Mouse (Mus musculus) forebrain, embryonic 11.5 days (tissue): ENCODE measurements around the gene Hcn1. TPM values are rescaled to one million over a fixed set of nuclear protein-coding genes. Genes with fewer than 3 reads are reported as not detected.
A peak's percentile ranks its signal among the peaks of the same experiment; 100 is the strongest.

Source experiments
- ATAC-seq: fragments of 200-750 bp; cut with Nextera tagmentation; replicated peaks from 2 replicates; pipeline ENCODE4 v1.8.0; 2017; ENCODE audit warnings: moderate TSS enrichment; ENCODE audit not compliant: low FRiP score
- DNase-seq: peaks from one replicate; pipeline ENCODE4 v3.0.0-alpha.2; 2017; ENCODE audit warnings: low spot score
- H3K27ac ChIP-seq: fragments of 300-500 bp; sonication (generic); 2 replicates; pipeline ENCODE4 v1.5.1; 2014; ENCODE audit warnings: low read depth, low read length
- H3K27me3 ChIP-seq: fragments of 300-500 bp; sonication (generic); 2 replicates; pipeline ENCODE4 v1.6.1; 2014; ENCODE audit warnings: mild to moderate bottlenecking, low read length, mixed read lengths; ENCODE audit not compliant: control insufficient read depth, insufficient read depth
- H3K36me3 ChIP-seq: fragments of 300-500 bp; sonication (generic); 2 replicates; pipeline ENCODE4 v1.6.1; 2014; ENCODE audit warnings: mild to moderate bottlenecking, low read length, moderate library complexity, mixed read lengths; ENCODE audit not compliant: control insufficient read depth, insufficient read depth
- H3K4me1 ChIP-seq: fragments of 300-500 bp; sonication (generic); replicated peaks from 2 replicates; pipeline ENCODE4 v1.6.1; 2014; ENCODE audit warnings: low read length, mixed read lengths; ENCODE audit not compliant: control insufficient read depth, insufficient read depth
- H3K4me2 ChIP-seq: fragments of 300-500 bp; sonication (generic); 2 replicates; pipeline ENCODE4 v1.6.1; 2014; ENCODE audit warnings: low read depth, mild to moderate bottlenecking, low read length, moderate library complexity, mixed read lengths; ENCODE audit not compliant: severe bottlenecking
- H3K4me3 ChIP-seq: fragments of 300-500 bp; sonication (generic); 2 replicates; pipeline ENCODE4 v1.5.1; 2014; ENCODE audit warnings: low read depth, low read length
- H3K9ac ChIP-seq: fragments of 300-500 bp; sonication (generic); 2 replicates; pipeline ENCODE4 v1.6.1; 2014; ENCODE audit warnings: low read length
- H3K9me3 ChIP-seq: fragments of 300-500 bp; sonication (generic); 2 replicates; pipeline ENCODE4 v1.6.1; 2016; ENCODE audit warnings: low read length, mixed read lengths; ENCODE audit not compliant: control insufficient read depth
- WGBS: fragments of 180-500 bp; shearing (Covaris S2); extraction: QIAGEN DNeasy Blood & Tissue Kit; methylation state at CpG from one replicate; pipeline ENCODE4 v1.1.7; 2014; 5-methylcytosine and 5-hydroxymethylcytosine counted together
- polyA plus RNA-seq: library from polyadenylated mRNA; unstranded; fragments of >200 nt; fragmentation: Nextera tagmentation; extraction: Ambion mirVana; gene quantifications from 2 replicates; pipeline ENCODE4 v1.2.1, GENCODE M21; 2014

The Hcn1 gene
- polyA plus RNA-seq, 1 experiment from 2014 or later: 0.07 TPM

GRCm38 (mm10) chr13:117938761-117939160 is 336.6 kb downstream of the Hcn1 start:
- ATAC-seq (no peak), DNase-seq (no peak)
- Histone ChIP-seq H3K9me3 (no peaks in the 10 kb centered on the region), H3K9ac (no peak overlapping the region), H3K4me2 (no peak overlapping the region), H3K27me3 (no peaks in the 10 kb centered on the region), H3K4me3 (no peak overlapping the region), H3K36me3 (no peaks in the 10 kb centered on the region), H3K4me1 (no peaks in the 10 kb centered on the region), H3K27ac (no peak overlapping the region)
- 87% methylated on average over 1 of the region's 1 CpGs for WGBS

DNA sequence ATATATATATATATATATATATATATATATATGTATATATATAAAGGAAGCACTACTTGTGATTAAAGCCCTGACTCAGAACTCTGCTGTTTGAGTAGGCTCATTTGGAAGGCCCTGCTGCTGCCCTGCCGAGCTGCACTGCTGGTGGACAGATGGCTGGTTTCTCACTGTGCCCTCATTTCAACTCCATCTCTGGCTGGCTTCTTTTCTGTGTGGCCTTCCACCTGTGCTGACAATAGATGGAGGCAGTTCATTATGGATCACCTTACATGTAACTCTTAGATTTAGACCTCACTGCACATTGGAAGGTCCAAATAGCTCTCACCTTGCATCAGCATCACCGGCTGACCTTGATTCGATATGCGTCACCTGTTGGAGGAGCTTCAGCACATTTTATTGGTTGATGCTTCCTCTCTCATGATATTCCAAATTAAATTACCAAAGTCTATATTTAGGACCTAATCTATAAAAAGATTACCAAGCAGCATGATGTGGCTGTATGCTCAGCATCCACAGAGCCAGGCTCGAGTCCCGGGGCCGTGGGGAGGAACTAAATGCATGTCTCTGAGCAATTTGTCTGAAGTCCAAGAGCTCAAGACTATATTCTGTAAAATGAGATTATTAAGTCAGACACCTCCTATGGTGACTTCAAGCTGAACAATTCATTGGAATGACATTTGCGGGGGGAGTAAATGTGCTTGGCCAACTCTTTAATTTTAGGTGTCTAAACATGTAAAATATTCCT is 338.6 kb downstream of the Hcn1 start:
- H3K9me3 ChIP-seq: no peaks in the 10 kb centered on the region
- WGBS: 93% methylated on average over 8 of the region's 8 CpGs

GRCm38 (mm10) chr13:117946843-117947242 is 344.7 kb downstream of the Hcn1 start:
- Histone ChIP-seq H3K4me2 (no peak overlapping the region), H3K9me3 (no peaks in the 10 kb centered on the region), H3K36me3 (no peaks in the 10 kb centered on the region), H3K4me1 (no peaks in the 10 kb centered on the region), H3K27me3 (no peaks in the 10 kb centered on the region), H3K4me3 (no peak overlapping the region), H3K9ac (no peak overlapping the region), H3K27ac (no peak overlapping the region)
- DNase-seq: no peak
- ATAC-seq: no peak
- 80% methylated on average over 3 of the region's 3 CpGs for WGBS

More for the DNA sequence above, 338.6 kb downstream of the Hcn1 start:
- no peak overlapping the region for H3K4me3 ChIP-seq
- H3K4me1 ChIP-seq: no peaks in the 10 kb centered on the region
- H3K27ac ChIP-seq: no peak overlapping the region
- H3K9ac ChIP-seq: no peak overlapping the region
- DNase-seq (no peak), ATAC-seq (no peak)
- H3K27me3 ChIP-seq: no peaks in the 10 kb centered on the region
- H3K36me3 ChIP-seq: no peaks in the 10 kb centered on the region
- no peak overlapping the region for H3K4me2 ChIP-seq

GRCm38 (mm10) chr13:117947704-117948376 is 345.7 kb downstream of the Hcn1 start:
- H3K4me2 ChIP-seq: no peak overlapping the region
- H3K36me3 ChIP-seq: no peaks in the 10 kb centered on the region
- no peak overlapping the region for H3K9ac ChIP-seq
- DNase-seq: no peak
- no peaks in the 10 kb centered on the region for H3K9me3 ChIP-seq
- no peaks in the 10 kb centered on the region for H3K4me1 ChIP-seq
- no peak overlapping the region for H3K4me3 ChIP-seq
- no peak for ATAC-seq
- no peak overlapping the region for H3K27ac ChIP-seq
- H3K27me3 ChIP-seq: no peaks in the 10 kb centered on the region
- WGBS: 67% methylated on average over 1 of the region's 1 CpGs

- Histone ChIP-seq H3K4me2 (peak overlapping the region; percentile 29; the same call in 1 of the 2 replicates), H3K9ac (no peak overlapping the region), H3K27ac (no peak overlapping the region), H3K4me1 (no peaks in the 10 kb centered on the region), H3K4me3 (no peak overlapping the region), H3K36me3 (no peaks in the 10 kb centered on the region), H3K27me3 (no peaks in the 10 kb centered on the region), H3K9me3 (no peaks in the 10 kb centered on the region)
- WGBS: 7% methylated on average over 18 of the region's 18 CpGs
- ATAC-seq (peak; percentile 88), DNase-seq (peak; percentile 49)
Observed at GRCm38 (mm10) chr13:117958496-117959421, 356.6 kb downstream of the Hcn1 start.

DNA sequence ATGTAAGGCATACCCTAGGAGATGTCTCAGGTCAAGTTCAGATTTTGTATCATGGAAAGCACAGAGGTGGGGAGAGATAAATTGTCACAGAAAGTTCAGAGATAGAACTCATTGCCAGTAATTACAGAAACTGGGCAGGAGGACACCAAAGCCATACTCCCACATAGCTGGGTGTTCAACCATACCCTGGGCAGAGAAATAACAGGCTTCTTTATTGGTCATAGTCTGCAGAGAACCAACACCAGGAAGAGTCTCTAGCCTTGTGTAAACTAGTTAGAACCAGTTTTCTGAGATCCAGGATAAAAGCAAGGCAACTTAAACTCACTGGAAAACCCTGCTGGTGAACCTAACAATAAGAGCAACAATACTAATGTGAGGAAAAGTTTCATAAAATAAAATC is 362.5 kb downstream of the Hcn1 start:
- Histone ChIP-seq H3K36me3 (no peaks in the 10 kb centered on the region), H3K4me3 (no peak overlapping the region), H3K27ac (no peak overlapping the region), H3K9ac (no peak overlapping the region), H3K4me2 (no peak overlapping the region), H3K27me3 (no peaks in the 10 kb centered on the region), H3K4me1 (no peaks in the 10 kb centered on the region), H3K9me3 (no peaks in the 10 kb centered on the region)
- no peak for ATAC-seq
- DNase-seq: no peak

DNA sequence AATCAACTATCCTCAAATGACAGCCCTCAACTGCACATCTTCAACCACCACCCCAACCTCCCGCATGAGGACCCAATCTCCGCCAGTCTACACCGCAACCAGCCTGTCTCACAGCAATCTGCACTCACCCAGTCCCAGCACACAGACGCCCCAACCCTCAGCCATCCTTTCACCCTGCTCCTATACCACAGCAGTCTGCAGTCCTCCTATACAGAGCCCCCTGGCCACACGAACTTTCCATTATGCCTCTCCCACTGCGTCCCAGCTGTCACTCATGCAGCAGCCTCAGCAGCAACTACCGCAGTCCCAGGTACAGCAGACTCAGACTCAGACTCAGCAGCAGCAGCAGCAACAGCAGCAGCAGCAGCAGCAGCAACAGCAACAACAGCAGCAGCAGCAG is 373.3 kb downstream of the Hcn1 start:
- Histone ChIP-seq H3K27me3 (no peaks in the 10 kb centered on the region), H3K27ac (no peak overlapping the region), H3K9ac (no peak overlapping the region), H3K4me3 (no peak overlapping the region), H3K4me1 (no peaks in the 10 kb centered on the region), H3K9me3 (no peaks in the 10 kb centered on the region), H3K4me2 (no peak overlapping the region), H3K36me3 (no peaks in the 10 kb centered on the region)
- 69% methylated on average over 7 of the region's 7 CpGs for WGBS
- peak; percentile 50 for DNase-seq
- ATAC-seq: 0 out of 2 replicates have a peak, but pooled peaks have one; percentile 63

- peak; percentile 37; the same call in 1 of the 2 replicates for ATAC-seq
- WGBS: 66% methylated on average over 10 of the region's 10 CpGs
- no peak overlapping the region for H3K4me3 ChIP-seq
Observed at GRCm38 (mm10) chr13:117975823-117976222, 373.7 kb downstream of the Hcn1 start.

More at GRCm38 (mm10) chr13:117975823-117976222, 373.7 kb downstream of the Hcn1 start:
- Histone ChIP-seq H3K27me3 (no peaks in the 10 kb centered on the region), H3K36me3 (no peaks in the 10 kb centered on the region), H3K4me2 (no peak overlapping the region), H3K9ac (no peak overlapping the region), H3K4me1 (no peaks in the 10 kb centered on the region), H3K27ac (no peak overlapping the region), H3K9me3 (no peaks in the 10 kb centered on the region)
- DNase-seq: peak; percentile 45
